Mouse (Mus musculus) heart, postnatal 4 days (tissue): ENCODE results near the gene Smoc1. TPM values are rescaled to one million over a fixed set of nuclear protein-coding genes. Genes with fewer than 3 reads are reported as not detected.

Experiments
- DNase-seq: peaks from one replicate; pipeline ENCODE4 v3.0.0; 2021
- total RNA-seq, 2 experiments: library from RNA; stranded (reverse); gene quantifications; 2 replicates each; pipeline ENCODE4 v1.2.3; 2021

Gene Smoc1
- total RNA-seq, result 10 to 100 TPM; 10.2 to 11.2 TPM

DNA sequence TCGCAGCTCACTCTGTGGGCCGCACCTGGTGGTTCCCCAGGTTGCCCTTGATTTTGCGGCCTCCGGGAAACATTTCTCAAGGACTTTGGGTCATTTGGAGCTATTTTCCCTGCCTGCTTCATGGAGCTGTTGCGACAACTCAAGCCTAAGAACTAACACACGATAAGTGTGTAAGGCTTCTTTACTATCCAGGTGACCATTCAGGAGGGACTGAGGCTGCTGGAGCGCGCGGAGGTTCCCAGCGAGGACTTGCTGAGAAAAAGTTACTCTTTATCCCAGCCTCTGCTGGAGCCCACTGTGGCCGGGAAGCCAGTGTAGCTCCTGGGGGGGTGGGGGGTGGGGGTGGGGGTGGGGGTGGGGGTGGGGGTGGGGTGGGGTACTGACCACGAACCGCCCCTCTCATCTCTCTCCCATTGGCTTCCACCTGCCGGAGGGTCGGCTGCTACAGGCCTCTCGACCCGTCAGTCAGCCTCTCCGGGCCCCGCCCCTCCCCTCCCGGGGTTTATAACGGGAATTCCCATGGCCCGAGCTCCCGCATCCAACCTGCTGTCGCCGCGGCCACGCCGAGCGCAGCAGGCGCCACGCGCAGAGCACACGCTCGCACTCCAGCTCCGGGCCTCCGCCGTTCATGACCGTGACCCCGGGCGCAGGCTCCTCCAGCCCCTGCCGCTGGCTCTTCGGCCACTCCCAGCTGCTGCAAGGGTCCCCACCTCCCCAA is at the start of gene Smoc1:
Gene Smoc1 (plus strand): TSS at position 532 of the 718 bp plus-strand sequence.
- peak; percentile 75 for DNase-seq

DNA sequence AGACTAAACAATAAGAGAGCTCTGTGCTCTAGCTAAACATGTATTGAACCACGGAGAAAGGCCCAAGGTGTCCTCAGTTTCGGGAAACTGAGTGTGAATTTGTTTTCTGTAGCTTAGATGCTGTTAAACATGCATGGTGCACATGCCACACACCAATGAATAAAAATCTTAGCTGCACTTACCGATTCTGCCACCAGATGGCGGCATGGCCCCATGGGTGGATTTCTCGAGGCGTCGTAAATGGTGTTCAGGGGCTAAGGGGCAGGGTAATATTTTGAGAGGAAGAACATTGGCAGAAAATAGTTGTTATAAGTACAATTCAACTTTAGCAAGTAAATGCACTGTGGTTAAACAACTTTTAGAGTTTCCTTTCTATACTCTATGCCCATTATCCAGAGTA is 44.3 kb upstream of the Smoc1 start:
- peak; percentile 82 for DNase-seq

DNA sequence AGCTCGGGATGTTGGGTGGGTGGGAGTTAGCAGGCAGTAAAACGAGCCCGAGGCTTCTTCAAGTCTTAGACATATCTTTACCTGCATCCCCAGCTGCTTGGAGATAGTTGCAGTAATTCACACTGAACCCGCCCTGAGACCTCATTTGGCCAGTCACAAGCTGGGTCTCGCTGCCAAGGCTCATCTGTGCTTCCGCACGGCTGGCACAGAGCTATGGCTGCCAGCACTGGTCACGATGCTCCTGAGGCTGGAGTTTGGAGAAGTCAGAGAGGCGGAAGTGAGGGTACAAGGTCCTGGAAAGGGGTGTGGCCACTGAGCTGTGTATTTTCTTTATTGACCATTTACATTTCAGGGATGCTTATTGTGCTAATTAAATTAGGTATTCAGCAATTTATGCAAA is 42.9 kb upstream of the Smoc1 start:
- no peak for DNase-seq

DNA sequence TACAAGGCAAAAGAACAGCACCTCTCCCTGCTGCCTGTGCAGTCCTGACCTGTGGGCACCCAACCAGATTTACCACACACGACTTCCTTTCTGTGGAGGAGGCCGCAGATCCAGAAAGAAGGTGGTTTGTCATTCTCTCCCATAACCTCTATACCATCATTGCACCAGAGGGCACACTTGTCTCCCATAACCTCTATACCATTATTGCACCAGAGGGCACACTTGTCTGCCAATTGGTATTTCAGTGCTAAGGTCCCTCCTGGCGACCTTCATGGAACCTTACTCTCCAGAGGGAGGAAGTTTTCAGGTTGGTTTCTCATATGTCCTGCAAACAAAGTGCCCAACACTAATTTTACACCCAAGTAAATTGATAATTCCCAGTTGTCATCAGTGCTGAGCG is 40.0 kb upstream of the Smoc1 start:
- no peak for DNase-seq

DNA sequence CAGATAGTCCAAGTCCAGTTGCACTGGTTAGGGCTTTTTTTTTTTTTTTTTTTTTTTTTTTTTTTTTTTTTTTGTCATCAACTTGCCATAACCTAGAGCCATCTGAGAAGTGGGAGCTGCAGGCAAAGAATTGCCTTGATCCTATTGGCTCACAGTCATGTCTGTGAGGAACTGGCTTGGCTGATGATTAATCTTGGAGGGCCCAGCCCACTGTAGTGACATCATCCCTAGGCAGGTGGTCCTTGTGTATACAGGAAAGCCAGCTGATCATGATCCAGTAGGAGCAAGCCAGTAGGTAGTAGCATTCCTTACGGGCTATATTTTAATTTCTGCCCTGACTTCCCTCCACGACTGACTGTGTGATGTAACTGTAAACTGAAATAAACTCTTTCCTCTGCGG is 38.3 kb upstream of the Smoc1 start:
- DNase-seq, result no peak

GRCm38 (mm10) chr12:80990901-80991445 is 35.6 kb upstream of the Smoc1 start:
- no peak for DNase-seq

DNA sequence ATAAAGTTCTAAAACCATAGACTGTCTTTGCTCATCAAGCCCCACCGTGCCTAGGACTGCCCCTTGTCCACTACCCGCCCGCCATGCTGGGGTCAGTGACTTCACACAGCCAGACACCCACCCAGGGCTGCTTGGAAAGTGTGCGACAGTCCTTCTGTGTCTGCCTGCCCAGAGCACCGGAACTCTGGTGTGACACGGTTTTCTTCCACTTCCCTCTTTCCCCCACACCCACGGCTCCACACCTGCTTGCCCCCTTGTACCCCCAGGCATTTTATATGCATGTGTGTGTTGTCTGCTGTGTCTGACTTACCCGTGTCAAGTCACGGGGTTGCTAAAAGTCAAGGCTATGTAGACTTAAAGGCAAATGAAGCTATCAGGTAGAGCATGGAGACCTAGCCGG is 34.8 kb upstream of the Smoc1 start:
- no peak for DNase-seq

DNA sequence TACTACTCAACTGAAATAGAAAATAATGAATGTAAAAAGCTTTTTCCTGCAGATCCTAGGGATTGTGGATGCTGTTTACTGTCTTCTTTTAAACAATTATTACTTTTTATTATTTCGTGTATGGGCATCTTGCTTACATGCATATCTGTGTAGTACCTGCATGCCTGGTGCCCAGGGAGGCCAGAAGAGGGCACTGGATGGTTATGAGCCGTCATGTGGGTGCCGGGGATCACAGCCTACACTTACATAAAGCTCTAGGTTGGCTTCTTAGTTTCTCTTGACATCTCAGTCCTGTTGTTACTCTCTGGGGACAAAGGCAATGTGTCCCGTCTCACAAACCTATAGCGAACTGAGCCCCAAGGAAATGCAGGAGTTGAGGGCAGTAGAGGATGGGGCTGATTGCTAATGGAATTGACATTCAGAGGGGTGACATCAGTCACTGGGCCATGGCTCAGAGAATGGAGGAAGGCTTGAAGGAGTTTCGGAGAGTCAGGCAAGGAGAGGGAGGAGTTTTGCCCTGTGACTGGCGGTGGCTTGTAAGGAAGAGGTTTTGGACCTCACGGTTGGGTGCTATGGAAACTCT is 34.0 kb upstream of the Smoc1 start:
- DNase-seq, result no peak

DNA sequence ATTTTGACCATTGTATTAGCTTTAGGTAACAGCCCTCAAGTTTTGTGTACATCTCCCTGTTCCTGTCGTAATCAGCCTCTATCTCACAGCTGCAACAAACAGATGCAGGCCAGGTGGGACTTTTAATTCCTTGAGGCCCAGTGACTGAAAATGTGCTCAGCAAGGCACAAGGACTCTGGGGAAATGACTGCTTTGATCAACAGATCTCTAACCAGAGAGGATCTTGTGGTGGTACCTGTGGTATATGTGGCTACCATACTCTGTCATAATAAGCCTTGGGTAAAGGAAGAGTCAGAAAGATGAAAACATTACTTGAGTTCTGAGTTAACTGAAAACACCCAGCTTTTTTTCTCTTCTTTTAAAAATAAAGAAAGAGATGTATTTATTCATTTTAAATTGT is 32.8 kb upstream of the Smoc1 start:
- no peak for DNase-seq

DNA sequence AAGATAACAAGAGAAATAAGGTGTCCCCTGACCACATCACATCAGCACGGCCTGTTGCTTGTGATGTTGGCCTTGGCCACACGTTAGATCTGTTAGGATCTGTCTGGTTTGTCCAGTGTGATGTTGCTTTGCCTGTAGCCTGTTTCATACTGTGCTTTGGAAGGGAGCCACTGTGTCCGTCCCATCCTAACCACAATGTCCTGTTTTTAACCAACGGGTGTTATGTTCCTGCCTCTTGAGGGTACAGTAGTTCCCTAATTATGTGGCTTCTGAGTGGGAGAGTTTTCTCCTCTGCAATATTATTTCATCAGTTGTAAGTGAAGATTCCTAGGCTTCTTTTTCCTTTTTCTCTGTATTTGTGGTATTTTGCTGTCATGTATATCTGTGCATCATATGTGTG is 31.3 kb upstream of the Smoc1 start:
- no peak for DNase-seq

GRCm38 (mm10) chr12:80997652-80998051 is 29.0 kb upstream of the Smoc1 start:
- DNase-seq, result no peak

- no peak for DNase-seq
These were observed 27.9 kb upstream of the Smoc1 start for GRCm38 (mm10) chr12:80998528-80999221.

DNA sequence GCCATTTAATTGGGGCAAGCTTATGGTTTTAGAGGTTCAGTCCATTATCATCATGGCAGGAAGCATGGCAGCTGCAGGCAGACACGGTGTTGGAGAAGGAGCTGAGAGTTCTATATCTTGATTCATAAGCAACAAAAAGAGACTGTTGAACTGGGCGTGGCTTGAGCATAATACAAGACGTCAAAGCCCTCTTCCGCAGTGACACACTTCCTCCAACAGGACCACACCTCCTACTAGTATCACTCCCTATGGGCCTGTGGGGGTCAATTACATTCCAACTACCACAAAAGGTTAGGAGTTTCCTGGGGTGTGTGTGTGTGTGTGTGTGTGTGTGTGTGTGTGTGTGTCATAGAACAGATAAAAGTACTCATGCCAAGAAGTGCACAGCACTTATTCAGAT is 25.7 kb upstream of the Smoc1 start:
- no peak for DNase-seq

DNA sequence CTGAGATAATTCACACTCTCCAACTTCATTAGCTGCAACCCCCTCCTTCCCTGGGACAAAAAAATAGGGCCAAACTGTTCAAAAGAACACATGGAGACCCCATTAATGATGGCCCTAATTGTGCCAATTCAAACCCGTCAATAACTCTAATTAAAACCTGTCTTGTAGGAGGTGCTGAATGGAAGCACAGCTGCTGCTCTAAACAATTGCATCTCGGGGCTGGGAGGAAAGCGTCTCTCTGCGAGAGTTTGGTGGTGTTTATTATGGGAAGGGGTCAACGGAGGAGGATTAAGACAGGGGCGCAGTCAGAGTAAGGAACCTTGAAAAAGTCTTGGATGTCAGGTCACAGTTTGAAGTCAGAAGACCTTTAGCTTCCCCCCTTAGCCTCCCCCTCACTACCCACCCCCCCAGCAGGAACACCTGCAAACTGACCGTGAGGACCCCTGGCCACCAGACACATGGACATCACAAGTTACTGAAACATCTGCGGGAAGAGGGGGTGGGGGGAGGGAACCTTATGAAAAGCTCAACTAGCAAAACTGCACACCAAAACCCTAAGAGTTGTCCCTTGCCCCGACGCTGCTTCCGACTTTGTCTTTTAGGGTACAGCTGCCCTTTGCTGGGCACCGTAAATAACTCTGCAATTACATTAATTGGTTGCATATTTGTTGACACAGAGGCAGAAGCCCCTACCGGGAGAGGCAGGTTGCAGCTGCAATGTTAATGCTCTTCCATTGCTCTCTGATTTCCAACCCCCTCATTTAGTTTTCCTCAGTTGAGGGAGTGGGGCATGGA is 23.6 kb upstream of the Smoc1 start:
- no peak for DNase-seq

- no peak for DNase-seq
These were observed 16.8 kb upstream of the Smoc1 start for GRCm38 (mm10) chr12:81009813-81010212.

- no peak for DNase-seq
These were observed 14.6 kb upstream of the Smoc1 start for GRCm38 (mm10) chr12:81011994-81012393.

DNA sequence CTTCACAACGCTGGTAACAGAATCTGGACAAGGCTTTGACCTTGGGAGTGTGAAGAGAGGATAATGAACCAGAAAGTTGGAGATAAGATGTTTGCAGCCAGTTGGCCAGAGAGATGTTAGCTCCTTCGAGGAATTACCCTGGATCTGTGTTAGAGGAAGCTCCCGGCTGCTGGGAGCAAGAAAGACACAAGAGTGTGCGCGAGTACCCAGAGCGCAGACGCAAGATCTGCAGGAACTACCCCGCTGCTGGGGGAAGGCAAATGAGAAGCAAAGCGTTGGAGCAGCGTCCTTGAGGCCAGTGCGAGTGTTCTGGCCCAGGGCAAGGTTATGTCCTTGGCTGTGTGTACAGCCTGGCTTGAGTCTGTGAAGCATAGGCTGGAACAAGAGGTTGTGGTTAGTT is 13.1 kb upstream of the Smoc1 start:
- DNase-seq, result no peak

- no peak for DNase-seq
These were observed 9.0 kb upstream of the Smoc1 start for GRCm38 (mm10) chr12:81017624-81018023.

GRCm38 (mm10) chr12:81018516-81019279 is 7.9 kb upstream of the Smoc1 start:
- DNase-seq, result no peak

GRCm38 (mm10) chr12:81019280-81019935 is 7.2 kb upstream of the Smoc1 start:
- no peak for DNase-seq

- DNase-seq, result no peak
These were observed 2.2 kb upstream of the Smoc1 start for GRCm38 (mm10) chr12:81024407-81024806.
